Mouse (Mus musculus): ENCODE data around the gene Ints13. TPM values are rescaled to one million over a fixed set of nuclear protein-coding genes. Genes with fewer than 3 reads are reported as not detected.
A peak's percentile ranks its signal among the peaks of the same experiment; 100 is the strongest.

Gene Ints13
- polyA plus RNA-seq, 1 experiment from 2014 or later = 83.1 TPM

- no peak overlapping the region for H3K9ac ChIP-seq (replicated peaks; ENCODE audit: low read length)
- no peaks in the 10 kb centered on the region for H3K4me1 ChIP-seq (ENCODE audit: insufficient read depth, low read length)
- no peaks in the 10 kb centered on the region for H3K9me3 ChIP-seq (ENCODE audit: low read length)
- H3K4me2 ChIP-seq (replicated peaks; ENCODE audit: low read depth, low read length) = no peak overlapping the region
- H3K4me3 ChIP-seq (ENCODE audit: low read length) = no peak overlapping the region
- 81% methylated on average over 5 of the region's 5 CpGs for WGBS
- no peak for ATAC-seq (ENCODE audit: low FRiP score, low TSS enrichment)
- H3K27me3 ChIP-seq (ENCODE audit: insufficient read depth, low read length) = no peaks in the 10 kb centered on the region
- H3K27ac ChIP-seq (ENCODE audit: low read length) = no peak overlapping the region
- peaks cover 24% of the 10 kb centered on the region for H3K36me3 ChIP-seq (ENCODE audit: insufficient read depth, low read length)
Measured at GRCm38 (mm10) chr6:146545289-146545865, 32.3 kb downstream of the Ints13 start.

GRCm38 (mm10) chr6:146544622-146545021 is 33.0 kb downstream of the Ints13 start:
- H3K4me2 ChIP-seq (replicated peaks; ENCODE audit: low read depth, low read length) = no peak overlapping the region
- no peak overlapping the region for H3K27ac ChIP-seq (ENCODE audit: low read length)
- ATAC-seq (ENCODE audit: low FRiP score, low TSS enrichment) = no peak
- peaks cover 19% of the 10 kb centered on the region for H3K36me3 ChIP-seq (ENCODE audit: insufficient read depth, low read length)
- no peaks in the 10 kb centered on the region for H3K9me3 ChIP-seq (ENCODE audit: low read length)
- no peaks in the 10 kb centered on the region for H3K27me3 ChIP-seq (ENCODE audit: insufficient read depth, low read length)
- H3K4me3 ChIP-seq (ENCODE audit: low read length) = no peak overlapping the region
- H3K4me1 ChIP-seq (ENCODE audit: insufficient read depth, low read length) = no peaks in the 10 kb centered on the region
- 84% methylated on average over 1 of the region's 1 CpGs for WGBS
- H3K9ac ChIP-seq (replicated peaks; ENCODE audit: low read length) = no peak overlapping the region

DNA sequence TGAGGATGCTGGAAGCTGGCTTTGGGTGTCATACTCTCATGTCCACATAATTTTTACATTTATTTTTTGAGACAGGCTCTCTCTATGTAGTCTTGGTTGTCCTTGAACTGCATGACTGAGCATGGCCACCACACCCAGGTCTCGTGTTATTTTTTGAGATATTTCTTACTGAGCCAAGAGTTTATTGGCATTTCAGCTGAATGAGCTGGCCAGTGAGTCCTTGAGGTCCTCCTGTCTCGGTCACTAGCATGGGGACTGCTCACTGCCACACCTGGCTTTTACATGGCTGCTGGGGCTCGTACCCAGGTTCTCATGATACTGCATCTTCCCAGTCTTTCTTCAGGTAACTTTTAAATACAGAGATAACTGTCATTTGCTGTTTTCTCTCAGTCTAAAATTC is 37.2 kb downstream of the Ints13 start:
- no peak for ATAC-seq (ENCODE audit: low FRiP score, low TSS enrichment)
- Histone ChIP-seq H3K9ac (replicated peaks; ENCODE audit: low read length) (no peak overlapping the region), H3K36me3 (ENCODE audit: insufficient read depth, low read length) (no peaks in the 10 kb centered on the region), H3K4me1 (ENCODE audit: insufficient read depth, low read length) (no peaks in the 10 kb centered on the region), H3K27me3 (ENCODE audit: insufficient read depth, low read length) (no peaks in the 10 kb centered on the region), H3K9me3 (ENCODE audit: low read length) (0 out of 2 replicates have a peak, but pooled peaks cover 3% of the 10 kb centered on the region), H3K4me2 (replicated peaks; ENCODE audit: low read depth, low read length) (no peak overlapping the region), H3K4me3 (ENCODE audit: low read length) (no peak overlapping the region), H3K27ac (ENCODE audit: low read length) (no peak overlapping the region)
- WGBS = 71% methylated on average over 3 of the region's 3 CpGs

DNA sequence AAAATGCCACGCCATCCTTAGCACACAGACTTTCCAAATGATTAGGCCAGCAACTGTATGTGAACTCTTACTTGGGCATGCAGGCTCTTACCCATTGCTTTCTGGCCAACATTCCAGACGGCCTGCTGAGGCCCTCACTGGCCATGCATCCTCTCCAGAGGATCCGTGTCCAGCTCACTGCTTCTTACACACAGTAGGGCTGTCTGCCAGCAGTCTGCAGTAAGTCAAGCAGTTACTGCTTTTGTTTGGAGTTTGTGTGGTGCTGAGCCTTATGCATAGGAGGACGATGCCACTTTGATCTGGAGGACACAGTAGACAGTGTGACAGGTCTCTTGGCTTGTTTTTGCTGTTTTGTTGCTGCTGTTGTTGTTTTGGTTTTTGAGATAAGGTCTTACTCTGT is 39.0 kb downstream of the Ints13 start:
- no peak overlapping the region for H3K4me2 ChIP-seq (replicated peaks; ENCODE audit: low read depth, low read length)
- no peaks in the 10 kb centered on the region for H3K36me3 ChIP-seq (ENCODE audit: insufficient read depth, low read length)
- no peak overlapping the region for H3K27ac ChIP-seq (ENCODE audit: low read length)
- no peak overlapping the region for H3K9ac ChIP-seq (replicated peaks; ENCODE audit: low read length)
- WGBS = 73% methylated on average over 4 of the region's 4 CpGs
- H3K4me3 ChIP-seq (ENCODE audit: low read length) = no peak overlapping the region
- ATAC-seq (ENCODE audit: low FRiP score, low TSS enrichment) = no peak
- H3K9me3 ChIP-seq (ENCODE audit: low read length) = 0 out of 2 replicates have a peak, but pooled peaks cover 3% of the 10 kb centered on the region
- H3K27me3 ChIP-seq (ENCODE audit: insufficient read depth, low read length) = no peaks in the 10 kb centered on the region
- H3K4me1 ChIP-seq (ENCODE audit: insufficient read depth, low read length) = no peaks in the 10 kb centered on the region

DNA sequence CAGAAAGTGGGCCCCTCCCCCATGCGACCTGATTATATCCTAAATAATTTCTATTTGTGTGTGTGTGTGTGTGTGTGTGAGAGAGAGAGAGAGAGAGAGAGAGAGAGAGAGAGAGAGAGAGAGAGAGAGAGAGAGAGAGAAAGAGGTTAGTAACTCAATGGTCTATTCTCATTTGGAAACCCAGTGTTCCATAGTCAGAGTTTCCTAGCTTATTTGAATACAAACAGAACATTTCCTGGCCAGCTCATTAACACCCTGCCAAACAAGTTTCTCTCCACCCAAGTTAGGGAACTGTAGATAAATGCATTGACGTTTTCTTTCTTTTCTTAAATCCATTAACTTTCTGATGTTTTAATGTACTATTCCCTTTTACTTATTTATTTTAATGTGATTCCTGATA is 39.6 kb downstream of the Ints13 start:
- H3K36me3 ChIP-seq (ENCODE audit: insufficient read depth, low read length) = no peaks in the 10 kb centered on the region
- no peaks in the 10 kb centered on the region for H3K4me1 ChIP-seq (ENCODE audit: insufficient read depth, low read length)
- 0 out of 2 replicates have a peak, but pooled peaks cover 3% of the 10 kb centered on the region for H3K9me3 ChIP-seq (ENCODE audit: low read length)
- no peaks in the 10 kb centered on the region for H3K27me3 ChIP-seq (ENCODE audit: insufficient read depth, low read length)
- no peak overlapping the region for H3K4me3 ChIP-seq (ENCODE audit: low read length)
- no peak for ATAC-seq (ENCODE audit: low FRiP score, low TSS enrichment)
- H3K4me2 ChIP-seq (replicated peaks; ENCODE audit: low read depth, low read length) = no peak overlapping the region
- H3K27ac ChIP-seq (ENCODE audit: low read length) = no peak overlapping the region
- H3K9ac ChIP-seq (replicated peaks; ENCODE audit: low read length) = no peak overlapping the region
- 66% methylated on average over 2 of the region's 2 CpGs for WGBS

DNA sequence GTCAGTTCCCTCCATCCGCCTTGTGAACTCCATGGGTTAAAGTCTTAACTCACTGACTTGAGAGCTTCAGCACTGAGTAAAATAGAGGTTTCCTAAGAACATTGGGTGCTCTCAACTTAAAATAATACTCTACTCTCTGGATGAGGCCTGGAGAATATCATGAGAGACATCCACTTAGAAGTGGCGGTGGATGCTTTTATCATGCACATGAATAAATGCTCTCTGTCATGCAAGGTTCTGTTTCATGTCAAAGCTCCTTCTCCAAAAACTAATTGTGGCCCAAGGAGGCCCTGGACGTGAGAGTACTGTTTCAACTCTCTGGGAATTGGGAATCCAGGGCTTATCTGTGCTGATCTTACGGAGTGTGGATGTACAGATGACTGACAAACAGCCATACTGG is 40.5 kb downstream of the Ints13 start:
- Histone ChIP-seq H3K4me1 (ENCODE audit: insufficient read depth, low read length) (no peaks in the 10 kb centered on the region), H3K27ac (ENCODE audit: low read length) (no peak overlapping the region), H3K9me3 (ENCODE audit: low read length) (0 out of 2 replicates have a peak, but pooled peaks cover 3% of the 10 kb centered on the region), H3K36me3 (ENCODE audit: insufficient read depth, low read length) (no peaks in the 10 kb centered on the region), H3K4me2 (replicated peaks; ENCODE audit: low read depth, low read length) (no peak overlapping the region), H3K4me3 (ENCODE audit: low read length) (no peak overlapping the region), H3K9ac (replicated peaks; ENCODE audit: low read length) (no peak overlapping the region), H3K27me3 (ENCODE audit: insufficient read depth, low read length) (no peaks in the 10 kb centered on the region)
- 87% methylated on average over 4 of the region's 4 CpGs for WGBS
- ATAC-seq (ENCODE audit: low FRiP score, low TSS enrichment) = no peak

DNA sequence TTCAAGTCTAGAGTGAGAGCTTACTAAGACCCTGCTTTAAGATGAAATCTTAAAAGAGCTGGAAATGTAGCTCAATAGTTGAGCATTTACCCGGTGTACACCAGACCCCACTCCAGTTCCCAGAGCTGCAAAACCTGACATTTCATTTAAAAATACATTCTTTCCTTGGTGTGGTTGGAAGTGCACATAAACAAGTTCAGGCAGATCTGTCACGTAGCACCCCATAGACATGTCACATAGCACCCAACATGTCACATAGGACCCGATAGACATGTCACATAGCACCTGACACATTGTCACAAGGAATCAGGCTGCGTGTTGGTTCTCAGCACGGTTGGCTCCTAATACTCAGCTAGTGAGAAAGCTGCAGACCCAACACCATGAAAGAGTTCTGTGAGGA is 42.1 kb downstream of the Ints13 start:
- no peak overlapping the region for H3K4me3 ChIP-seq (ENCODE audit: low read length)
- ATAC-seq (ENCODE audit: low FRiP score, low TSS enrichment) = no peak
- H3K27me3 ChIP-seq (ENCODE audit: insufficient read depth, low read length) = no peaks in the 10 kb centered on the region
- H3K9ac ChIP-seq (replicated peaks; ENCODE audit: low read length) = no peak overlapping the region
- H3K4me1 ChIP-seq (ENCODE audit: insufficient read depth, low read length) = peaks cover 10% of the 10 kb centered on the region
- H3K4me2 ChIP-seq (replicated peaks; ENCODE audit: low read depth, low read length) = no peak overlapping the region
- no peak overlapping the region for H3K27ac ChIP-seq (ENCODE audit: low read length)
- H3K36me3 ChIP-seq (ENCODE audit: insufficient read depth, low read length) = no peaks in the 10 kb centered on the region
- H3K9me3 ChIP-seq (ENCODE audit: low read length) = 0 out of 2 replicates have a peak, but pooled peaks cover 3% of the 10 kb centered on the region
- 95% methylated on average over 5 of the region's 5 CpGs for WGBS

DNA sequence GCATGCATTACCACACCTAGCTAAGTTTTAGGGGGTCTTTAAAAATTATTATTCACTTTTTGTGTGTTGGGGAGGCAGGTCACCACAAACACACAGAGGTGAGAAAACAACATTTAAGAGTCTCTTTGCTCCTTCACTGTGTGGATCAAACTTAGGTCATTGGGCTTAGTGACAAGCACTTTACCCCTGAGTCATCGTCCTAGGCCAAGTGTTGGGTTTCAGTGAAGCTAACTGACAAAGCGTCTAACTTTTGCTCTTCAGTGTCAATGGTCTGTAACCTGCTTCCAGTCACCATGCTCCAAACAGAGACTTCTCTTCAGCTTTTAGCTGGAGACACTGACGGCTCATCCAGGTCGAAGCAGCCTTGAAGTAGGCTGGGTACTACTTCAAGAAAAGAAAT is 44.5 kb downstream of the Ints13 start:
- Histone ChIP-seq H3K9ac (replicated peaks; ENCODE audit: low read length) (no peak overlapping the region), H3K4me2 (replicated peaks; ENCODE audit: low read depth, low read length) (no peak overlapping the region), H3K27me3 (ENCODE audit: insufficient read depth, low read length) (no peaks in the 10 kb centered on the region), H3K9me3 (ENCODE audit: low read length) (0 out of 2 replicates have a peak, but pooled peaks cover 3% of the 10 kb centered on the region), H3K4me1 (ENCODE audit: insufficient read depth, low read length) (peaks cover 17% of the 10 kb centered on the region), H3K4me3 (ENCODE audit: low read length) (no peak overlapping the region), H3K27ac (ENCODE audit: low read length) (no peak overlapping the region), H3K36me3 (ENCODE audit: insufficient read depth, low read length) (no peaks in the 10 kb centered on the region)
- no peak for ATAC-seq (ENCODE audit: low FRiP score, low TSS enrichment)
- 64% methylated on average over 4 of the region's 4 CpGs for WGBS

GRCm38 (mm10) chr6:146530769-146531168 is 46.9 kb downstream of the Ints13 start:
- Histone ChIP-seq H3K27ac (ENCODE audit: low read length) (peak overlapping the region; percentile 62), H3K9me3 (ENCODE audit: low read length) (no peaks in the 10 kb centered on the region), H3K27me3 (ENCODE audit: insufficient read depth, low read length) (no peaks in the 10 kb centered on the region), H3K4me1 (ENCODE audit: insufficient read depth, low read length) (peaks cover 17% of the 10 kb centered on the region), H3K36me3 (ENCODE audit: insufficient read depth, low read length) (no peaks in the 10 kb centered on the region), H3K9ac (replicated peaks; ENCODE audit: low read length) (no peak overlapping the region), H3K4me2 (replicated peaks; ENCODE audit: low read depth, low read length) (no peak overlapping the region), H3K4me3 (ENCODE audit: low read length) (no peak overlapping the region)
- ATAC-seq (ENCODE audit: low FRiP score, low TSS enrichment) = peak; percentile 94
- 5% methylated on average over 5 of the region's 5 CpGs for WGBS

DNA sequence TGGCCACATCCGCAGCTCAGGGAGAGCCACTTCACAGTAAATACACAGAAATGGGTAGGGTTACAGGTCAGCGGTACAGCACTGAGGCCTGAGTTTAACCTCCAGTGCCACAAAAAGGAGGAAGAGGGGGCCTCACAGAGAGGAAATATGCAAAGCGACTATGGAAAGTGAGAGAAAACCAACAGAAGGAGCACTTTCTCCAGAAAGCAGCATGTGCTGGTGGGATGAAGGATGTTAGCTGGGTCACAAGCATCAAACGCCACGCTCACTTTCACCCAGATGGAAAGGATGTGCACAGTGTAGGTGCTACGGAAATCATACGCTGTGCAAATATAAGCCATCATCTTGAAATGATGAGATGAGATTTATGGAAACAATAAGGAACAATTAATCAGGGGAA is 47.3 kb downstream of the Ints13 start:
- no peaks in the 10 kb centered on the region for H3K9me3 ChIP-seq (ENCODE audit: low read length)
- H3K4me2 ChIP-seq (replicated peaks; ENCODE audit: low read depth, low read length) = no peak overlapping the region
- 23% methylated on average over 7 of the region's 7 CpGs for WGBS
- H3K9ac ChIP-seq (replicated peaks; ENCODE audit: low read length) = no peak overlapping the region
- peaks cover 17% of the 10 kb centered on the region for H3K4me1 ChIP-seq (ENCODE audit: insufficient read depth, low read length)
- ATAC-seq (ENCODE audit: low FRiP score, low TSS enrichment) = peak; percentile 76
- no peaks in the 10 kb centered on the region for H3K27me3 ChIP-seq (ENCODE audit: insufficient read depth, low read length)
- H3K27ac ChIP-seq (ENCODE audit: low read length) = peak overlapping the region; percentile 50
- no peak overlapping the region for H3K4me3 ChIP-seq (ENCODE audit: low read length)
- H3K36me3 ChIP-seq (ENCODE audit: insufficient read depth, low read length) = no peaks in the 10 kb centered on the region

Data from kidney, embryonic 16.5 days (tissue).